8 mouse cellular contexts compared by ENCODE assay signal in the genomic region with DNA sequence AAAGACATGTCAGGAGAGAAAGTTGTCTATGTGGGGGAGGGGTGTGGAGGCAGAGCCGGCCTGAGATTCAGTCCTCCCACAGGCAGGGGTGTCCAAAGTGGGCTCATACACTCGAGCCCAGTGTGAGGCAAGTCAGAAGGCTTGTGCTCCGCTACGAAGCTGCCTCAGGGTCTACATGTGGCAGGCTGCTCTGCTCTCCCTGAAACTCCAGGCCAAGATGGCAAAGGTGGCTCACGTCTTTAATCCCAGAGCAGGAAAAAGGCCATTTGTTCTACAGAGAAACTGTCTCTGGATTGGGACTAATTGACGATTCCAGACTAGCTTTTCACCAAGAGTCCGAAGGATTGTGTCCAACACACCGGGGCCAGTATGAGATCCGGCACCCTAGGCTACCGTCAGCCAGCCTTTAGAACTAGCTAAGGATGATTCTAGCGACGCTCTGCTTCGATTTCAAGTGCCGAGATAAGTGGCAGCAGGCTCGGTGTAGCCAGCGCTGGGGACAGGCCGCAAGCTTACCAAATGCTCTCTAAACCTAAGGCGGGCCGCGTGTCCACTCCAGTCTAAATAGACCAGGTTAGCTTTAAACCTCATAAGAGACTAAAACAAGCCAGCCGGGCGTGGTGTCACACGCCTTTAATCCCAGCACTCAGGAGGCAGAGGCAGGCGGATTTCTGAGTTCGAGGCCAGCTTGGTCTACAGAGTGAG. TPM values are rescaled to one million over a fixed set of nuclear protein-coding genes. Genes with fewer than 3 reads are reported as not detected.
DNase-seq lines count a peak whose midpoint lies in the region; ATAC-seq and TF ChIP-seq lines count a peak whose summit lies in the region.

No protein-coding gene starts in this region.

- peak overlapping the region; percentile 89 for H3K4me2 ChIP-seq in embryonic facial prominence, embryonic 15.5 days (replicated peaks)
- peak overlapping the region; percentile 98 for H3K4me2 ChIP-seq in limb, embryonic 13.5 days (replicated peaks)
- peak overlapping the region; percentile 92 for H3K4me2 ChIP-seq in stomach, postnatal 0 days (replicated peaks; ENCODE audit: low read depth)

- peak overlapping the region; percentile 81; the same call in 1 of the 2 replicates for H3K27ac ChIP-seq in embryonic facial prominence, embryonic 15.5 days (replicated peaks)
- peak overlapping the region; percentile 55; the same call in 1 of the 2 replicates for H3K27ac ChIP-seq in limb, embryonic 13.5 days
- peak overlapping the region; percentile 81 for H3K27ac ChIP-seq in stomach, postnatal 0 days (replicated peaks)

- peak; percentile 7 for DNase-seq in embryo, embryonic 11 days
- no peak for DNase-seq in embryo, embryonic 10 days (ENCODE audit: low spot score)
- DNase-seq in 3T3-L1 (ENCODE audit: low read depth, low spot score): peak; percentile 50
- DNase-seq in stomach, postnatal 0 days (ENCODE audit: low spot score): no peak
- no peak for DNase-seq in testis, postnatal 10 days (ENCODE audit: low spot score)
- DNase-seq in layer of hippocampus, postnatal 36 days: no peak

- no peak for ATAC-seq in embryonic facial prominence, embryonic 15.5 days (ENCODE audit: insufficient number of reproducible peaks, low FRiP score, low TSS enrichment, low read depth)
- ATAC-seq in limb, embryonic 13.5 days (ENCODE audit: low FRiP score, low read depth): no peak
- no peak for ATAC-seq in stomach, postnatal 0 days (ENCODE audit: low FRiP score, low TSS enrichment)

- TF ChIP-seq EP300 in stomach, postnatal 0 days (optimal IDR thresholded peaks at IDR 0.05): no peak

- no peak for TF ChIP-seq CTCF in stomach, postnatal 0 days (IDR thresholded peaks at IDR 0.05; ENCODE audit: low read depth)

- peaks cover 35% of the 10 kb centered on the region for H3K27me3 ChIP-seq in embryonic facial prominence, embryonic 15.5 days
- H3K27me3 ChIP-seq in limb, embryonic 13.5 days: peaks cover 37% of the 10 kb centered on the region
- no peaks in the 10 kb centered on the region; the same call in 1 of the 2 replicates for H3K27me3 ChIP-seq in stomach, postnatal 0 days (ENCODE audit: control insufficient read depth, insufficient read depth, low read length)

- H3K4me3 ChIP-seq in embryonic facial prominence, embryonic 15.5 days (replicated peaks): peak overlapping the region; percentile 95
- peak overlapping the region; percentile 92 for H3K4me3 ChIP-seq in limb, embryonic 13.5 days
- peak overlapping the region; percentile 84 for H3K4me3 ChIP-seq in stomach, postnatal 0 days (ENCODE audit: low read depth, low read length)

- 3% methylated on average over 25 of the region's 25 CpGs for WGBS in embryonic facial prominence, embryonic 15.5 days
- 3% methylated on average over 25 of the region's 25 CpGs for WGBS in limb, embryonic 13.5 days
- WGBS in stomach, postnatal 0 days: 3% methylated on average over 25 of the region's 25 CpGs

- H3K36me3 ChIP-seq in embryonic facial prominence, embryonic 15.5 days: peaks cover 20% of the 10 kb centered on the region
- peaks cover 33% of the 10 kb centered on the region for H3K36me3 ChIP-seq in limb, embryonic 13.5 days
- peaks cover 12% of the 10 kb centered on the region for H3K36me3 ChIP-seq in stomach, postnatal 0 days (ENCODE audit: control insufficient read depth, insufficient read depth, low read length)

- no peaks in the 10 kb centered on the region for H3K9me3 ChIP-seq in embryonic facial prominence, embryonic 15.5 days (replicated peaks)
- H3K9me3 ChIP-seq in limb, embryonic 13.5 days: no peaks in the 10 kb centered on the region
- H3K9me3 ChIP-seq in stomach, postnatal 0 days (ENCODE audit: control insufficient read depth, low read length): no peaks in the 10 kb centered on the region

- peaks cover 37% of the 10 kb centered on the region for H3K4me1 ChIP-seq in embryonic facial prominence, embryonic 15.5 days
- H3K4me1 ChIP-seq in limb, embryonic 13.5 days: peaks cover 43% of the 10 kb centered on the region
- H3K4me1 ChIP-seq in stomach, postnatal 0 days (replicated peaks; ENCODE audit: control insufficient read depth, insufficient read depth): peaks cover 4% of the 10 kb centered on the region; the same call in 1 of the 2 replicates

- H3K9ac ChIP-seq in embryonic facial prominence, embryonic 15.5 days: peak overlapping the region; percentile 88
- peak overlapping the region; percentile 95 for H3K9ac ChIP-seq in limb, embryonic 13.5 days
- H3K9ac ChIP-seq in stomach, postnatal 0 days (ENCODE audit: low read length): peak overlapping the region; percentile 92

RNA-seq across cellular contexts. Expression of gene Rpl18a, which starts 0.7 kb away (rescaled TPM):
- 4,781 and 4,906 TPM in 2 replicates for polyA plus RNA-seq in embryonic facial prominence, embryonic 15.5 days (2015; fragmentation: Nextera tagmentation; extraction: Ambion mirVana)
- polyA plus RNA-seq in limb, embryonic 13.5 days (2015; fragmentation: Nextera tagmentation; extraction: Ambion mirVana): 4,263 and 4,460 TPM in 2 replicates
- polyA plus RNA-seq in stomach, postnatal 0 days (2015; fragmentation: Nextera tagmentation; extraction: Ambion mirVana): 4,207 and 4,214 TPM in 2 replicates
- 100 to 1,000 TPM; 659 to 685 TPM for total RNA-seq in layer of hippocampus, postnatal 36 days (2021)

RNA-seq across cellular contexts. Expression of gene Slc5a5, which starts 3.9 kb away (rescaled TPM):
- polyA plus RNA-seq in embryonic facial prominence, embryonic 15.5 days (2015; fragmentation: Nextera tagmentation; extraction: Ambion mirVana): 0.45 and 0.64 TPM in 2 replicates
- 0.39 and 0.45 TPM in 2 replicates for polyA plus RNA-seq in limb, embryonic 13.5 days (2015; fragmentation: Nextera tagmentation; extraction: Ambion mirVana)
- polyA plus RNA-seq in stomach, postnatal 0 days (2015; fragmentation: Nextera tagmentation; extraction: Ambion mirVana): 42.8 and 58.5 TPM in 2 replicates
- total RNA-seq in layer of hippocampus, postnatal 36 days (2021): 1 to 10 TPM; 8.1 to 8.9 TPM

RNA-seq across cellular contexts. Expression of gene Map1s, which starts 9.3 kb away (rescaled TPM):
- polyA plus RNA-seq in embryonic facial prominence, embryonic 15.5 days (2015; fragmentation: Nextera tagmentation; extraction: Ambion mirVana): 50.1 and 50.2 TPM in 2 replicates
- 52.8 and 57.8 TPM in 2 replicates for polyA plus RNA-seq in limb, embryonic 13.5 days (2015; fragmentation: Nextera tagmentation; extraction: Ambion mirVana)
- polyA plus RNA-seq in stomach, postnatal 0 days (2015; fragmentation: Nextera tagmentation; extraction: Ambion mirVana): 15.2 and 15.6 TPM in 2 replicates
- total RNA-seq in layer of hippocampus, postnatal 36 days (2021): 10 to 100 TPM; 87.3 to 89.7 TPM

RNA-seq across cellular contexts. Expression of gene Ccdc124, which starts 22.7 kb away (rescaled TPM):
- polyA plus RNA-seq in embryonic facial prominence, embryonic 15.5 days (2015; fragmentation: Nextera tagmentation; extraction: Ambion mirVana): 99.6 and 104 TPM in 2 replicates
- polyA plus RNA-seq in limb, embryonic 13.5 days (2015; fragmentation: Nextera tagmentation; extraction: Ambion mirVana): 113 and 117 TPM in 2 replicates
- polyA plus RNA-seq in stomach, postnatal 0 days (2015; fragmentation: Nextera tagmentation; extraction: Ambion mirVana): 73.2 and 74.1 TPM in 2 replicates
- 10 to 100 TPM; 83.4 to 95.4 TPM for total RNA-seq in layer of hippocampus, postnatal 36 days (2021)

RNA-seq across cellular contexts. Expression of gene Kcnn1, which starts 33.4 kb away (rescaled TPM):
- polyA plus RNA-seq in embryonic facial prominence, embryonic 15.5 days (2015; fragmentation: Nextera tagmentation; extraction: Ambion mirVana): 3.8 and 5.6 TPM in 2 replicates
- 2.9 and 4.3 TPM in 2 replicates for polyA plus RNA-seq in limb, embryonic 13.5 days (2015; fragmentation: Nextera tagmentation; extraction: Ambion mirVana)
- polyA plus RNA-seq in stomach, postnatal 0 days (2015; fragmentation: Nextera tagmentation; extraction: Ambion mirVana): 0.64 and 0.72 TPM in 2 replicates
- total RNA-seq in layer of hippocampus, postnatal 36 days (2021): 10 to 100 TPM; 16.9 to 17.7 TPM

Comparison
In these comparisons a context has a peak if more than half of its experiments do, and no peak if none do; other contexts are left out.
1. DNase-seq: peak in embryo, embryonic 11 days (single experiment) and 3T3-L1 (single experiment); none in embryo, embryonic 10 days (single experiment), stomach, postnatal 0 days (single experiment), testis, postnatal 10 days (single experiment) and layer of hippocampus, postnatal 36 days (0 of 2).
2. RNA of gene Slc5a5, which starts 3.9 kb away (polyA plus RNA-seq): 42.8 to 58.5 TPM in stomach, postnatal 0 days; 0.45 to 0.64 TPM in embryonic facial prominence, embryonic 15.5 days and 0.39 to 0.45 TPM in limb, embryonic 13.5 days; every median in the first group is over 10 times any median in the second.
3. Peak in every context shown above with its lines, with median percentiles within 50 percentile points of each other: H3K27ac ChIP-seq, H3K4me2 ChIP-seq, H3K4me3 ChIP-seq and H3K9ac ChIP-seq.